Mouse (Mus musculus): Measurements from ENCODE around the gene Sumo2.

Sumo2 gene

DNA sequence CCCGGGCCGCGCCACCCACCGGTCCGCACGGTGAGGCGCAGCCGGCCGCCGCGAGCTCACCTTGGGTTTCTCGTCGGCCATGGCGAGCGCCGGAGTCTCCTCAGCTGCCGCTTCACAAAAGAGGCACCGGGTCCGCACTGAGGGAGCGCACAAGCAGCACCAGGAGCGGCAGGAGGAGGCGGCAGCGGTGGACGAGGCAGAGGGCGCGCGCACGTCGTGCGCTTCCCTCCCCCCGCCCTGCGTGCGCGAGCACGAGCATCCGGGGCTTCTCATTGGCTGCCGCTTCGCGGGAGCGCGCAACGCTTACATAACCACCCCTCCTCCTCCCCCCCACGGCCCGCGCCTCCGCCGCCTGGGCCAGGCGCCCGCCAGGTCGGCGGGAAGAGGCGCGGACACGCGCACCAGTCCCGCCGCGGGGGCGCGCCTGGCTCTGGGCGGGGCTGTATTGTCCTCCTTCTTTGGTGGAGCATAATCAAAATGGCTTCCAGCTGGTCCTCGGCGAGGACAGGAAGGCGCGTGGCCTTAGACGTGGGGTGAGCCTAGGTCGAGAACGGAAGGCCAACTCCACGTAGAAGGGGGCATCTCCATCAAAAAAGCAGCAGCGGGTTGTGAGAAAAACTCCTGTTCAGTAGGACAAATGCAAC is at the start of gene Sumo2:
Gene Sumo2 (minus strand): TSS at position 239 of the 644 bp plus-strand sequence.
- no peaks in the 10 kb centered on the region for H3K27me3 ChIP-seq (ENCODE audit: insufficient read depth, low read length)
- no peaks in the 10 kb centered on the region for H3K9me3 ChIP-seq (ENCODE audit: low read length)
- H3K4me3 ChIP-seq (replicated peaks; ENCODE audit: low read length): peak within 1 kb of the TSS; percentile 94
- H3K4me1 ChIP-seq (replicated peaks; ENCODE audit: low read depth, low read length): peaks cover 57% of the 10 kb centered on the region
- H3K36me3 ChIP-seq (ENCODE audit: insufficient read depth, low read length): peaks cover 38% of the 10 kb centered on the region
- TF ChIP-seq CTCF (conservative IDR thresholded peaks at IDR 0.05; ENCODE audit: low read length): no peak
- no peak for TF ChIP-seq NANOG (IDR thresholded peaks at IDR 0.05; ENCODE audit: borderline replicate concordance, low read length)
- no peak for TF ChIP-seq POU5F1 (IDR thresholded peaks at IDR 0.05; ENCODE audit: borderline replicate concordance, low read length)

DNA sequence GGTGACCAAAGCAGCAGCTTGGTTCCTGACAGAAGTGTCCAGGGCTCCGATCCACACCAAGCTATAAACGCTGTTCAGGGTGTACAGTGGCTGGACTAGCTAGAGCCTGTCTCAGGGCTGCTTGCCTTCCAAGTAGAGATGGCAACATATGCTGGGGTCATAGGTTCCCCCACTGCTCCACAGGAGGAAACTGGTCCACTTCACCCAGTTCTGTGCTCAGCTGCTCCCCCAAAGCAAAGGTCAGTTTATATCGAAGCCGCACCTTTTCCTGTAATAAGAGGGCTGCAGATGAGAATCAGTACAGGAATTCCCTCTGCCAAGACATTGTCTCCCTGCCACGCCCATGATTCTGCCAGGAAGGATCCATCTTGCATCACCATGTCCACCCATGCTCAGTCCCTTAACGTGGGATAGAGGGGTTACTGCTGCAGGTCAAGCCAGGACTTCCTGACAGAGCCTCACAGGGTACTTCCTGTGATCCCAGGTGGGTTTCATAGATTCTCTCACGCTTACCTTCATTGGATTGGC is 49.6 kb upstream of the Sumo2 start:
- H3K36me3 ChIP-seq (ENCODE audit: insufficient read depth, low read length): peaks cover 99% of the 10 kb centered on the region
- no peaks in the 10 kb centered on the region for H3K27me3 ChIP-seq (ENCODE audit: insufficient read depth, low read length)
- H3K4me1 ChIP-seq (replicated peaks; ENCODE audit: low read depth, low read length): peaks cover 87% of the 10 kb centered on the region
- TF ChIP-seq NANOG (IDR thresholded peaks at IDR 0.05; ENCODE audit: borderline replicate concordance, low read length) (no peak), CTCF (conservative IDR thresholded peaks at IDR 0.05; ENCODE audit: low read length) (no peak), POU5F1 (IDR thresholded peaks at IDR 0.05; ENCODE audit: borderline replicate concordance, low read length) (no peak)
- no peaks in the 10 kb centered on the region for H3K9me3 ChIP-seq (ENCODE audit: low read length)
- H3K4me3 ChIP-seq (replicated peaks; ENCODE audit: low read length): no peak overlapping the region

DNA sequence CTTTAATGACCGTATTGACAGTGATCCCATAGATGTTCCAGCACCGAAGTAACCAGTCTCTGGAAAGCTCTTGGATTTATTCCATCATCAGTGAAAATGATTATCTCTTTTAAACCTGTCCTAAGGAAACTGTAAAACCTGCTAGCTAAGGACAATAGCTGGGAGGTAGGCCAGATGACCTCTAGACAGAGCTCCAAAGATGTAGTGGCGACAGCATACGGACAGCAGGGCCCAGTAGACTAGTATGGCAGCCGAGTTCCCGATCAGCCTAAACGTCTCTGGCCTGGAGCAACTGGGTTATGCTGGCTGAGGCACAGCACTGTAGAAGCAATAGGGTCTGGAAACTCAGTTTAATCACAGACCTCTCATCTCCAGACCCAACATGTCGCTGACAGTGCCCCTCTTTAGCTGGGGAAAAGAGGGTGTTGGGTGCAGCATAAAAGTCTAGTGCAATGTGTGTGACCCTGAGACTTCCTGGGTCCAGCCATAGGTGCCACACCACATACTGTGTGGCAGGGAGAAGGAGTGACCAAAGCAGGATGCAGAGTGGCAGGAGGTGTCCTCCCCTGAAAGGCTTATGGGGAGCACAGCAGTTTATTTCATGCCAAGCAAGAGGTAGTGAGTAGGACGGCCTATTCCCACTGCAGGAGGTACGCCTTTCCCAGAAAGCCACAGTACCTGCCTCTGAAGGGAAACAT is 48.4 kb upstream of the Sumo2 start:
- H3K4me1 ChIP-seq (replicated peaks; ENCODE audit: low read depth, low read length): peaks cover 78% of the 10 kb centered on the region
- H3K27me3 ChIP-seq (ENCODE audit: insufficient read depth, low read length): no peaks in the 10 kb centered on the region

DNA sequence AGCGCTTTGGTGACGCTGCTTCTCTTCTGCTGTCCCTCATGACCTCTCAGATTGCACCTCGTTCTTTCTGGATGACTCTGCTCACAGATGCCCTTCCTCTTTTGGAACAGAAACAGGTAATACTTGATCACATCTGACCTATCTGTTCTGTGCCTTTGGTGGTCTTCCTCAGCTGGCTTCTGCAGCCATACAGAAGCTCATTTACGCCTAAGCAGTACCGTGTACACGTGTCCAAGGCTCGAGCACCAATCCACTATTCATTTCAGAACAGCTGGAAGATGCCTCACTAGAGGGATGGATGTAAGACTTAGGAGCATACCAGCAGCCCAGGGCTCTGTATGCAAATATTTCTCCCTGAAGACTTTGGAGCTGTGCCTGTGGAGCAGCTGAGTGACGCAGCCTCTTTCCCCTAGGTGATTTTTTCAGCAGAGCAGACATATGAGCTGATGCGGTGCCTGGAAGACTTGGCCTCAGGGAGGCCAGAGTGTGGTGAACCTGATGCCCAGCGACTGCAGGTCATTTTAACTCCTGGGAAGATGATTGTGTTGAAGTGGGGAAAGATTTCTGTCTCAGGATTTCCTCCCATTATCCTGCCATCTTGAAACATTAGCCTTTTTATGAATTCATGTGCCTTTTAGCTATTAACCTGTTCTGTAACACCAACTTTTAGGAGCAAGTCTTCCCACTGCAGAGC is 47.0 kb upstream of the Sumo2 start:
- Histone ChIP-seq H3K9me3 (ENCODE audit: low read length) (no peaks in the 10 kb centered on the region), H3K36me3 (ENCODE audit: insufficient read depth, low read length) (peaks cover 97% of the 10 kb centered on the region), H3K27me3 (ENCODE audit: insufficient read depth, low read length) (no peaks in the 10 kb centered on the region), H3K4me1 (replicated peaks; ENCODE audit: low read depth, low read length) (peaks cover 72% of the 10 kb centered on the region), H3K4me3 (replicated peaks; ENCODE audit: low read length) (no peak overlapping the region)
- no peak for TF ChIP-seq POU5F1 (IDR thresholded peaks at IDR 0.05; ENCODE audit: borderline replicate concordance, low read length)
- no peak for TF ChIP-seq CTCF (conservative IDR thresholded peaks at IDR 0.05; ENCODE audit: low read length)
- TF ChIP-seq NANOG (IDR thresholded peaks at IDR 0.05; ENCODE audit: borderline replicate concordance, low read length): no peak

More for the DNA sequence above, 48.4 kb upstream of the Sumo2 start:
- TF ChIP-seq CTCF (conservative IDR thresholded peaks at IDR 0.05; ENCODE audit: low read length) (no peak), POU5F1 (IDR thresholded peaks at IDR 0.05; ENCODE audit: borderline replicate concordance, low read length) (no peak), NANOG (IDR thresholded peaks at IDR 0.05; ENCODE audit: borderline replicate concordance, low read length) (no peak)
- H3K4me3 ChIP-seq (replicated peaks; ENCODE audit: low read length): no peak overlapping the region
- H3K36me3 ChIP-seq (ENCODE audit: insufficient read depth, low read length): peaks cover 96% of the 10 kb centered on the region
- no peaks in the 10 kb centered on the region for H3K9me3 ChIP-seq (ENCODE audit: low read length)

DNA sequence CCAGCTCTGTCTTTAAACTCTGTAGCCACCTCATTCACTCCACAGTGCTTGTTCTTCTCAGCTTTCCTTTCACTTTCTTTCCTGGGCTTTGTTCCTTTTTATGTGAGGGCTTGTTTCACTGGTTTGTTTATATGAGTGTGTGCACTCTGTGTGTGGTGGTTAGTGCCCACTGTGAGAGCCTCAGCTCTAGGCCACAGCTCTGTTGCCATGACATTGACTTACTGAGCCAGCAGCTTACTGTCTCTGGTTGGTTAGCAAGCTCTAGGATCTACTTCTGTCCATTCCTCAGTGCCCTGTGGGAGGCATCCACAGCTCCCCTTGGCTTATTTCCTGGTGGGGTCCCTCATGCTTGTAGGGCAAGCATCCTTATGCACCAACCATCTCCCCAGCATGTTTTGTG is 43.0 kb upstream of the Sumo2 start:
- TF ChIP-seq CTCF (conservative IDR thresholded peaks at IDR 0.05; ENCODE audit: low read length) (no peak), NANOG (IDR thresholded peaks at IDR 0.05; ENCODE audit: borderline replicate concordance, low read length) (no peak), POU5F1 (IDR thresholded peaks at IDR 0.05; ENCODE audit: borderline replicate concordance, low read length) (no peak)
- no peak overlapping the region for H3K4me3 ChIP-seq (replicated peaks; ENCODE audit: low read length)
- H3K27me3 ChIP-seq (ENCODE audit: insufficient read depth, low read length): no peaks in the 10 kb centered on the region
- no peaks in the 10 kb centered on the region for H3K9me3 ChIP-seq (ENCODE audit: low read length)
- peaks cover 39% of the 10 kb centered on the region for H3K4me1 ChIP-seq (replicated peaks; ENCODE audit: low read depth, low read length)
- H3K36me3 ChIP-seq (ENCODE audit: insufficient read depth, low read length): peaks cover 77% of the 10 kb centered on the region

DNA sequence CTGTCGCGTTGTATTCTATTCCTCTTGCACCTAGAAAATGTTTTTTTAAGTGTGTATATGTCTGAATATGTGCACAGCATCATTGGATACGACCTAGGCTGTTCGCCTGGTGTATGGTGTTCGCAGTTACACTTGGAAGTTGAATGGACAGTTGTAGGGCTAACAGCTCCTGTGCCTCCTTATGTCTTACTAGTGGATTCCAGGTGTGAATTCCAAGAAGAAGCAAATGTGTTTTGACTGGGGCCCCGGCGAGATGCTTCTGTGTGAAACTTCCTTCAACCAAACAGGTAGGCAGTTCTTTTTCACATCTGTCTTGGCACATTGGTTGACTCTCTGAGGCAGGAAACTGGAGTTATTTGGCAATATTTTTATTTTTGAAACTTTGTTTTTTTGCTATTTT is 28.9 kb upstream of the Sumo2 start:
- Histone ChIP-seq H3K36me3 (ENCODE audit: insufficient read depth, low read length) (peaks cover 48% of the 10 kb centered on the region), H3K4me3 (replicated peaks; ENCODE audit: low read length) (peak overlapping the region; percentile 93), H3K4me1 (replicated peaks; ENCODE audit: low read depth, low read length) (peaks cover 36% of the 10 kb centered on the region), H3K9me3 (ENCODE audit: low read length) (no peaks in the 10 kb centered on the region), H3K27me3 (ENCODE audit: insufficient read depth, low read length) (no peaks in the 10 kb centered on the region)
- TF ChIP-seq NANOG (IDR thresholded peaks at IDR 0.05; ENCODE audit: borderline replicate concordance, low read length): no peak
- TF ChIP-seq POU5F1 (IDR thresholded peaks at IDR 0.05; ENCODE audit: borderline replicate concordance, low read length): no peak
- TF ChIP-seq CTCF (conservative IDR thresholded peaks at IDR 0.05; ENCODE audit: low read length): no peak

DNA sequence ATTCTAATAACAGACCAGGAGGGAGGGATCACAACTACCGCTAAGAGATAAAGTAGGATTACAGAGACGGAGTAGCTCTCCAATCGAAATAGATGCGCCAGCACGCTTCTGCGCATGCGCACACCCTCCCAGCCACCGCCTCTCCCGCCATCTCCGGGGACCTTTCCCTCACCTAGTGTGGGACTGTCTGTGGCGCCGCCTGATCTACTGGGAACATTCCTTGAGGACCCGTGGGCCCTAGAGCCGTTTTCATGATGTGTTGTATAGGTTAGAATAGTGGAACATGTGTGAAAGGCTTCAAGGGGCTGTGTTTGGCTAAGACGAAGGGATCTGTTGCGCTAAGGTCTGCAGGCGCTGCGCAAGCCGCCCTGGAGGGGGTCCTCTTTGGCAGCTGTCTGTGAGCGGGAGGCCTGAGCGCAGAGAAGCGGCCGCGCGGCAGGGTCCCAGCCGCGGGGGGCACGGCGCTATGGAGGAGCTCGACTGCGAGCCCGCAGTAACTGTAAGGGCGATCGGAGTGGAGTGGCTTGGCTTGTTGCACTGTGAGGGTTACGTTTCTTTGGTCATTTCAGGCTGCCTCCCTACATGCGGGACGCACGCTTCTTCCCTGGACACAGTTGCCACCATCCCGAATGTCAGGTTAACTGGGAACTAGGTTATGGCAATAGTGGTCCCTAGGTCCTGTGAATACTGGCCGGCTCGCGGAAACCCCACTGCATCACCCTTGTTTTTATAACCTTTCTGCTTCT is 28.2 kb upstream of the Sumo2 start, which contains the start of gene Nup85:
Gene Nup85 (plus strand): TSS at position 371 of the 746 bp plus-strand sequence.
- Histone ChIP-seq H3K27me3 (ENCODE audit: insufficient read depth, low read length) (no peaks in the 10 kb centered on the region), H3K9me3 (ENCODE audit: low read length) (no peaks in the 10 kb centered on the region), H3K36me3 (ENCODE audit: insufficient read depth, low read length) (peaks cover 41% of the 10 kb centered on the region), H3K4me1 (replicated peaks; ENCODE audit: low read depth, low read length) (peaks cover 29% of the 10 kb centered on the region), H3K4me3 (replicated peaks; ENCODE audit: low read length) (peak within 1 kb of the TSS; percentile 93)
- TF ChIP-seq CTCF (conservative IDR thresholded peaks at IDR 0.05; ENCODE audit: low read length): no peak
- TF ChIP-seq POU5F1 (IDR thresholded peaks at IDR 0.05; ENCODE audit: borderline replicate concordance, low read length): no peak
- no peak for TF ChIP-seq NANOG (IDR thresholded peaks at IDR 0.05; ENCODE audit: borderline replicate concordance, low read length)
